Mouse (Mus musculus): Measurements from ENCODE around the gene Enpp1.

GRCm38 (mm10) chr10:24640186-24640875 is 71.6 kb downstream of the Enpp1 start:
- TF ChIP-seq POLR2A (IDR thresholded peaks at IDR 0.05; ENCODE audit: borderline replicate concordance, control insufficient read depth, low read depth, low read length), result no peak
- no peak for TF ChIP-seq CTCF (IDR thresholded peaks at IDR 0.05; ENCODE audit: control insufficient read depth, insufficient read depth, low read length)
